Mouse (Mus musculus): ENCODE results near the gene Cdh13. TPM values are rescaled to one million over a fixed set of nuclear protein-coding genes. Genes with fewer than 3 reads are reported as not detected.

The Cdh13 gene
- polyA plus RNA-seq, 1 experiment from 2014 or later: 62.2 TPM

DNA sequence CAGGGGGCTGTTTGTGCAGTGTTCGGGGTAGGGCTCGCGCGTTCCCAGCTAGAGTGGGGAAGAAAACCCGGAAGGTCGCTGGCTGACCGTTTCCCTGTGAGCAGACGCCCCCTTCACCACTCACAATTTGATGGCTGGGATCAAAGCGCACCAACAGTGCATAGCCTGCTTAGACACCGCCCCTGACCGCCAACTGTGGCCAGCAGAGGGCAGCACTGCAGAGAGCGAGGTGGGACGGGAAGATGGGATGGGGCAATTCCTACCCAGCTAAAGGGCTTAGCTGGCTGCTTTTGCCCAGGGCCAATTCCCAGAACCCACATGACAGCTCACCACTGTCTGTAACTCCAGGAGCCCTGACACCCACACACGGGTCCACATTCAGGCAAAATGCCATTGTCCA, 1075.3 kb downstream of the Cdh13 start:
- peak; percentile 79 for ATAC-seq
- no peak for DNase-seq (ENCODE audit: low read depth, low spot score)
- in situ Hi-C loops (cut with MboI; ENCODE audit: low pct_unique_long_range_greater_than_20kb): no loop called here
- peaks cover 18% of the 10 kb centered on the region for H3K27me3 ChIP-seq
- ChIA-PET POLR2A (interaction anchor here (0.6 to 1.0 kb wide), 4 partner anchors 12 to 36 kb away, joined by 3 to 5 read pairs (median 4); partner anchors contain the start of gene Mlycd), CTCF (interaction anchor here (0.8 to 1.5 kb wide), 7 partner anchors 9 to 32 kb away, joined by 3 to 7 read pairs (median 4); no protein-coding TSS in a partner anchor)
- TF ChIP-seq CTCF (IDR thresholded peaks at IDR 0.05): peak; percentile 78

DNA sequence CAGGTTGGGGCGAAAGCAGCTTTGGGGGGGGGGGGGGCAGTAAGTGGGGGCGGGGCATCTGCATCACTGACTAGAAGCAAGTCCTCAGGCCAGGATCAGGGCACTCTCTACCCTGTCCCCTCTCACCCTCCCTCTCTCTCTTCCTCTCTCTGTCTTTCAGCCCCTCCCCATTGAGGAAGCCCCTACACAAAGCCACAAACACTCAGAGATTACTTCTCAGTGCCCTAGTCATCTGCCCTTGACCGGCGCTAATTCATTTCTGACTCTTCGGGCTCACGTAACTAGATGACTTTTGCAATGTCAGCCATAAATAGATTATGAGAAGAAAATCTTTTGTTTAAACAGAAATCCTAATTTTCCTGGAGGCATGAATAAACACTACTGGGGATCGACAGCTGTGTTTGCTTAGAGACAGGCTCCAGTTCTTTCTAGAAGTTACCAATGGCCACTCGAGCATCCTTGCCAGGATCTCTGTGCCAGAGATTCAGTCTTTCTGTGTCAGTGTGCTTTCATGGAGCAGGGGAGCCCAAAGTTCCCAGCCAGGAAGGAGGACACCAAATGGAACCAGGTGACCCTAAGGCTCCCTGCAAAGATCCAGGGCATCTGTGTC, 1077.3 kb downstream of the Cdh13 start:
- peaks cover 33% of the 10 kb centered on the region for H3K27me3 ChIP-seq
- DNase-seq (ENCODE audit: low read depth, low spot score): no peak
- TF ChIP-seq CTCF (IDR thresholded peaks at IDR 0.05): no peak
- in situ Hi-C loops (cut with MboI; ENCODE audit: low pct_unique_long_range_greater_than_20kb): no loop called here
- no peak for ATAC-seq
- CTCF ChIA-PET: no interaction called here
- POLR2A ChIA-PET: no interaction called here
